Comparison of ENCODE assay signal across 25 mouse cellular contexts in the genomic region with DNA sequence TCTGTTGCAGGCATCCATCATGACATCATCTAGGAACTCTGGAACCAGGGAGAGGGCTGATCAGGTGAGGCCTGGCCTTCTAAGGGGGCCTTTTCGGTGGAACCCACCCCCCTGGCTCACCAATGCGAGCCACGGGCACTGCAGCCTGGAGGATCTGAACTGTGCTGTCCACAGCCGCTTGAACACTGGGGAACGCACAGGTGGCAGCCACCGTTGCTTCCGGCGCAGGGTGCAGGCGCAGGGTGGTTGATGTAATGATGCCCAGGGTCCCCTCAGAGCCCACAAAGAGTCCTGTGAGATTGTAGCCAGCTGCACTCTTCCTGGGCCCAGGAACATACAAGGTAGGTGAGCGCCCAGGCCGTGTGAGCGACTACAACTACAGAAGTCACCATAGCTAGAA. TPM values are rescaled to one million over a fixed set of nuclear protein-coding genes. Genes with fewer than 3 reads are reported as not detected.
DNase-seq lines count a peak whose midpoint lies in the region; ATAC-seq and TF ChIP-seq lines count a peak whose summit lies in the region.
"Had no signal": no experiment of that assay in that cellular context is flagged by ENCODE, and none has a peak within 500 bp of the region (broad histone marks: within the 10 kb centered on the region; RNA-seq: fewer than 3 reads in every experiment).

No protein-coding gene starts in this region.

- peak overlapping the region; percentile 40 for H3K9ac ChIP-seq in ES-Bruce4 (ENCODE audit: low read depth, poor library complexity, severe bottlenecking)
- no peak overlapping the region for H3K9ac ChIP-seq in hindbrain, embryonic 13.5 days
- H3K9ac ChIP-seq: embryonic facial prominence, embryonic 12.5 days; limb, embryonic 12.5 days; liver, embryonic 15.5 days; lung, embryonic 14.5 days had no signal

- no peaks in the 10 kb centered on the region for H3K9me3 ChIP-seq in ES-Bruce4 (replicated peaks; ENCODE audit: control insufficient read depth, insufficient read depth, low read length, poor library complexity, severe bottlenecking)
- H3K9me3 ChIP-seq in hindbrain, embryonic 13.5 days, result no peaks in the 10 kb centered on the region
- H3K9me3 ChIP-seq: embryonic facial prominence, embryonic 12.5 days; liver, embryonic 15.5 days had no signal

- no peak overlapping the region for H3K4me2 ChIP-seq in hindbrain, embryonic 13.5 days
- H3K4me2 ChIP-seq: embryonic facial prominence, embryonic 12.5 days; heart, embryonic 11.5 days; limb, embryonic 12.5 days; liver, embryonic 15.5 days; lung, embryonic 14.5 days had no signal

- peak overlapping the region; percentile 53 for H3K4me3 ChIP-seq in ES-Bruce4 (ENCODE audit: low read depth, low read length)
- no peak overlapping the region for H3K4me3 ChIP-seq in hindbrain, embryonic 13.5 days
- H3K4me3 ChIP-seq: embryonic facial prominence, embryonic 12.5 days; hindbrain, embryonic 10.5 days; limb, embryonic 12.5 days; liver, embryonic 15.5 days had no signal

- no peak for ATAC-seq in hindbrain, embryonic 13.5 days (ENCODE audit: low FRiP score)
- ATAC-seq: activated CD4-positive, CD25-positive, alpha-beta regulatory T cell, adult 4 months; forebrain, embryonic 14.5 days; hindbrain, embryonic 16.5 days had no signal

- WGBS in hindbrain, embryonic 13.5 days, result 97% methylated on average over 12 of the region's 12 CpGs

- TF ChIP-seq CTCF in ES-Bruce4 (IDR thresholded peaks at IDR 0.05; ENCODE audit: low read depth, low read length), result no peak

- H3K27me3 ChIP-seq in ES-Bruce4 (ENCODE audit: control insufficient read depth, insufficient read depth, low read length, poor library complexity, severe bottlenecking), result no peaks in the 10 kb centered on the region
- H3K27me3 ChIP-seq in hindbrain, embryonic 13.5 days, result no peaks in the 10 kb centered on the region
- H3K27me3 ChIP-seq: embryonic facial prominence, embryonic 12.5 days; limb, embryonic 12.5 days; liver, embryonic 15.5 days had no signal

- H3K4me1 ChIP-seq in ES-Bruce4 (ENCODE audit: control insufficient read depth, insufficient read depth, low read length), result peaks cover 12% of the 10 kb centered on the region
- peaks cover 6% of the 10 kb centered on the region for H3K4me1 ChIP-seq in hindbrain, embryonic 13.5 days (replicated peaks)
- H3K4me1 ChIP-seq: embryonic facial prominence, embryonic 12.5 days had no signal

- peak; percentile 16 for DNase-seq in kidney, adult 9 months
- no peak for DNase-seq in kidney, postnatal 4 days
- DNase-seq in thymus, adult 18-20 months, result peak; percentile 42 to 65
- DNase-seq in thymus, postnatal 25 days, result peak; percentile 74
- DNase-seq in c-Kit-positive CD71-positive TER-119-positive erythroid progenitor cells, embryonic 14.5 days (ENCODE audit: low spot score), result no peak
- DNase-seq in gastrocnemius, postnatal 4 days (ENCODE audit: low spot score in 2 of 2), result no peak
- DNase-seq: adrenal gland, adult 2 months; B cell, adult 2 months; cerebellum, adult 9-10 months; embryo, embryonic 11 days; heart, adult 18-20 months; layer of hippocampus, adult 9-11 months; lung, embryonic 14.5 days; lung, postnatal 14 days had no signal

- TF ChIP-seq POLR2A in ES-Bruce4 (IDR thresholded peaks at IDR 0.05; ENCODE audit: insufficient read depth, low read length), result no peak

- no peak for TF ChIP-seq EP300 in ES-Bruce4 (IDR thresholded peaks at IDR 0.05; ENCODE audit: insufficient read depth, low read depth, low read length)

- no peak overlapping the region for H3K27ac ChIP-seq in ES-Bruce4 (ENCODE audit: insufficient read depth, low read length)
- H3K27ac ChIP-seq in hindbrain, embryonic 13.5 days, result no peak overlapping the region
- H3K27ac ChIP-seq: embryonic facial prominence, embryonic 12.5 days; hindbrain, embryonic 10.5 days; kidney, postnatal 0 days; limb, embryonic 12.5 days; liver, embryonic 15.5 days had no signal

- H3K36me3 ChIP-seq in ES-Bruce4 (ENCODE audit: control insufficient read depth, insufficient read depth, low read length, poor library complexity, severe bottlenecking), result no peaks in the 10 kb centered on the region
- peaks cover 15% of the 10 kb centered on the region for H3K36me3 ChIP-seq in hindbrain, embryonic 13.5 days
- H3K36me3 ChIP-seq: liver, embryonic 15.5 days had no signal

RNA-seq across cellular contexts. Expression of a gene that starts 1.8 kb away (rescaled TPM):
- 1.1 and 1.7 TPM in 2 replicates for polyA plus RNA-seq in ES-Bruce4 (2011; ENCODE audit: insufficient read depth, insufficient read length, low read depth, missing spikeins)
- 0.52 and 0.53 TPM in 2 replicates for polyA plus RNA-seq in hindbrain, embryonic 13.5 days (2015; fragmentation: Nextera tagmentation; extraction: Ambion mirVana)
- 1 to 10 TPM; 3.7 TPM for total RNA-seq in gastrocnemius, postnatal 4 days (2021)

RNA-seq across cellular contexts. Expression of a gene that starts 14.8 kb away (rescaled TPM):
- polyA plus RNA-seq in ES-Bruce4 (2011; ENCODE audit: insufficient read depth, insufficient read length, low read depth, missing spikeins), result 21.2 and 22.3 TPM in 2 replicates
- 27.6 and 28.1 TPM in 2 replicates for polyA plus RNA-seq in hindbrain, embryonic 13.5 days (2015; fragmentation: Nextera tagmentation; extraction: Ambion mirVana)
- total RNA-seq in gastrocnemius, postnatal 4 days (2021), result 10 to 100 TPM; 10.1 to 11.4 TPM

Comparison
In these comparisons a context has a peak if more than half of its experiments do, and no peak if none do; other contexts are left out.
1. DNase-seq: peak in kidney, adult 9 months (single experiment), thymus, adult 18-20 months (2 of 2) and thymus, postnatal 25 days (single experiment); none in kidney, postnatal 4 days (0 of 2), c-Kit-positive CD71-positive TER-119-positive erythroid progenitor cells, embryonic 14.5 days (single experiment) and gastrocnemius, postnatal 4 days (0 of 2).